Mouse (Mus musculus) retina, postnatal 7 days (tissue): ENCODE measurements at regions not wholly inside any gene's neighbourhood (a gene's known extent, or its start where the extent isn't known, plus 50 kb on each side); places are given as distances from the start of the nearest gene placed in this dataset.

Experiments used
- DNase-seq: peaks from one replicate; pipeline ENCODE4 v3.0.0-alpha.2; 2012; ENCODE audit warnings: low read depth, low spot score

DNA sequence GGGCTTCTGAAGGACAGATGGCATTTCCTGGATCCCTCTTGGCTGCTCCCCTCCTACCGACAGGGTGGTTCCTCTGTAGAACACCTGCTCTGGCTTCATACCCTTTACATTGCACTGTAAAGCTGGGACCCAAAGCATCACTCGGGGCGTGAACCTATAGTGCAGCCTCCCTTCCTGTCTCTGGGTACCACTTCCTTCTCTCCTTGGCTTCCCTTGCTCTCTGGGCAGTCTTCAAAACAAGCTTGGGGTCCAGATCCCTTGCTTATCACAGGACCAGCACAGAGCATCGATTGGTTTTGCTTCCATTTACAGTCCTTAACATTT, 346.4 kb downstream of the Rnf144a start:
- DNase-seq: no peak

DNA sequence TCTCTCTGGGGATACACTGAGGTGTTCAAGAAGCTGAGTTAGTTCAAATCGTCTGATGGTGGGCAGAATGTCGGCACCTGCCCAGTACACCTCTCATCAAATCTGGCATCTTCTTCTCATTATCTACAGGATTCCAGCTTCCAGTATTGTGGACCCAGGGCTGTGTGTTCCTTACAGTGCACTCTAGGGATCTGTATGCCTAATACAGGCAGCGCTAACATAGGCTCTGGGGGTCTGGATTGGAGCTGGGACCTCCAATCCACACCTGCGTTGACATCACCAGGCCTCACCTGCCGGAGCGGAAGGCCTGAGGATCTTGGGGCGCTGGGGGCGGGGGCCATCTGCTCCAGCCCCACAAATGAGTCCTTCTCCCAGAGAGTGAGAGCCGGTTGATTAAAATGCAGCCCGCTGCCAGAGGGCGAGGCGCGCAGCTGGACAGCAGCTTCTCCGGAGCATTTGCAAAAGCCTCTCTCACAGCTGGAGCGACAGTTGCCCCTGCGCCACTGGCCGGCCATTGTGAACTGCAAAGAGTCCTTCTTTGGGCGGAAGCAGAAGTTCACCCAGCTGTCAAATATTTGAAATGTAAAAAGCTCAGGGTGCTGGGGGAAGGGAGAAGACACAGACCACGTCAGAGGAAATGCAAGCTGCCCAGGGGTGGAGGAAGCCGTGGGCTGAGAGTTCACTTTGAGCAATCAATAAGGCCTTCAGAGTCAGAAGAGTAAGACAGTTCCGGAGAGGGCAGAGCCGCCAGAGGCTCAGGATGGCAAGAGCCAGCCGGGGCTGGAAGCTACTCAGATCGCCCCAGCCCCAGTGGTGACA, 347.0 kb downstream of the Rnf144a start:
- no peak for DNase-seq

DNA sequence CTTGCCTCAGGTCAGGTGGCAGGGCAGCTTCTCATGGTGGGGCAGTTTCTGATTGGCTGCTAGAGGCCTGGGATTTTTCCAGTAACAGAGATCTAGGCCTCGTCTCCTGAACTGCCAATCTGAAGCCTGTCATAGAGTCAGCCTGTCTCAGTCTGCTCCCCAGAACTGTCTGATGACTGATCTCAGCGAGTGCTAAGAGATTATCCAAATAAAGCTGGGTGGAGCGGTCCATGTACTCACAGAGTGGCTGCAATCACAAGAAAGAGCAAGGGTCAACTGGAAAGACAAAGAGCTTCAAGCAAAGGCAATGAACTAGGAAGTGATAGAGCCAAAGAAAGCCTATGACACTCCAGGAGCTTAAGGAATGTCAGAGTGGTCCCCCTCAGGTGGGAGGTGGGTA, 354.7 kb downstream of the Rnf144a start:
- no peak for DNase-seq

DNA sequence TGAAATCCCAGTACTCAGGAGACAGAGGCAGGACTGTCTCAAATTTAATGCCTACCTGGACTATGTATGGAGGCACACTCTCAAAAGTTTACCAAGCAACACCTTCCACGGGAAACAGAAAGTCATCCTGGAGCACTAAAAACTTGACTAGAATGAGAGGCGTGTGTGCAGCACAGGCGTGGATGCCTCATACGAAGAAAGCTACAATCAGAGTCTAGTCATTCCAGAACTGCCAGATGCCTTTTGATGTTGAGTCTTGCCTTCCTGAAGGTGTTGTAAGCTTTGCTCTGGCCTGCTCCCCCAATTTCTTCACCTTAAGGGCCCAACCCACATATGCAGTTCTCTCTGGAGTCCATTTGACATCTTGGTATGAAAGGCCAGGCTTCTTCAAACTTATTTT, 356.0 kb downstream of the Rnf144a start:
- DNase-seq: no peak

DNA sequence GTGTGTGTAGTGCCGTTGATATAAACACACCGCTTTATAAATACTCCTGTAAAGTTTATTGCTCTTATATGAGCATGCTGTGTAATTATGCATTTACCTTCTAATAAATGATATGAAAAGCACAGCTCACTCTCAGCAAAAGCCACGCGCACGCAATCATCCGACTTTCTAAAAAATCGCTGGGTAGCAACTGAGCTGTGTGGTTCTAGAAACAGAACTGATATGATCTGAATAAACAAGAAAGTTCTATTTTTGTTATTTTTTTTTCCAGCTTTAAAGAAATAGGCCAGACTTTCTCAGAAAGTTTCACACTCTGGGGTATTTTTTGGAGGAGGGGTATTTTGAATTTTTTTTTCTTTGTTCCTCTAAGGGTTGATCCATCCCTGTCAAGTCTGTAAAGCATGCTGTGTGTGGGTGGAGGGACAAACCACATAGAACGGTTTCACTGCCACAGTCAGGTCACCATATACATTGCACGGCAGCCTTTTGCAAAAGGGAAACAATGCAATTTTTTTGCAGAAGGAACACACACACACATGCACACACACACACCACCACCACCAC, 357.5 kb downstream of the Rnf144a start:
- no peak for DNase-seq

DNA sequence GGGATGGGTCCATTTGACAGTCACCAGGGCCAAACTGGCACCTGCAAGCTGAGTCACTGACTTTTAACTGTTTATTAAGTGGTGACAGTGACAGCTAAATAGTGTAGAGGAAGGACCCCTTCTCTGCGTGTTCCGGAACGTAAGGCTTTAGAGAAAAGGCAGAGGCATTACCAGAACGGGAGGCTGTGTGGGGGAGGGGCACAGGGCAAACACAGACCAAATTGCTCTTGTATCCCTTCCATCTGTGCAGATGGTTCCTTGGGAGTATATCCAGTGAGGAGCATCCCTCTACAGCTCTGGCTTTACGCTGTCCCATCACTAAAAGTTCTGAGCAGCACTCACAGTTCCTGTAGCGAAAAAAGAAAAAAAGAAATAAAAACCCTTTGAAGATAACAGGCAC, 368.1 kb downstream of the Rnf144a start:
- DNase-seq: no peak

DNA sequence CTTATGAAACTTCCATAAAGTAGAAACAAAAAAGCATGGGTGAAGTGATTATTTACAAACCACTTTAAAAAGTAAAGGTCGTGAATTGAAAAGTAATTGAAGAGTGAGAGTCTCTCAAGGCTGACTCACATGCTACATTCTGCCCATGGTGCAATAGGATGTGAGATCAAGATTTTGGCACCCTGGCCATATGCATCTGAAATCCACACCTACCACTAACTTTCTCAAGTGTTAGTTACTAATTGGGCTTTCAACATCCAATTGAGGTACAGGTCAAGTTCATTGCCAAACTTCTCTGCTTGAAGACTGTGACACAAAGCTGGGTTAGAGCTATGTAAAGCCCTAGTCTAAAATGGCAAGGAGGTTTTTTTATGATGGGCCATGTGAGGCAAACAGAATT, 369.7 kb downstream of the Rnf144a start:
- no peak for DNase-seq

DNA sequence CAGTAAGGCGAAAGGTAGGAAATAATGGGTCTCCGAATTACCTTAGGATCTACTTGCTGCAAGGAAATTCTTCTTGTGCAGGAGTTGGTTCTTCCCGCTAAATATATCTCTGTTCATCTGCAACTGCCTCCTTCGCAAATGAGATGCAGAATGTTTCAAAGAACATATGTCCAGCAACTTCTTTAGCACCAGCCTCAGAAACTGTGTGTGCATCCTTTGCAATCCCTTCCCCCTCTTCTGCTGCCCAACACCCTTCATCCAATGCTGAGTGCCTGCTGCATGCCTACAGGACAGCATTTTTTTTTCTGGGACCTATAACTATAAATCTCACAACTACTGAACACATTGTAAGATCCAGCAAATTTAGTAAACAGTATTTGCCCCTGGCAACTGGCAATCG, 402.1 kb downstream of the Rnf144a start:
- DNase-seq: no peak

DNA sequence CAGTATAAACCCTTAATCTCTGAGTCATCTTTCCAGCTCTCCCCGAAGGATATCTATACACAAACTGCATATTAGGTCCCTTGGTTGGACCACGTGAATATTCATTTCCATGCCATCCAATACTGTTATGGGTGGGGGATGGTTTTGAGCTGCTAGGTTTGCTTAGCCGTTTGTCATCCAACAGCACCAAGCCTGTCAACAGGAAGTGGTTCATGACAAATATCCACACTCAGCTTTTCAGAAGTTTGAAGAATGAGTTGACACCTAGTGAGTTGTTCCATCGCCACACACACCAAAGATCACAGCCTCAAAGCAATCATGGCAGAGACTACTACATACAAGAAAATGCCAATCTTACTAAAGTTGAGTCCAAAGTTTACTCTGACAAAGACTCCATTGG, 421.0 kb downstream of the Rnf144a start:
- DNase-seq: no peak

DNA sequence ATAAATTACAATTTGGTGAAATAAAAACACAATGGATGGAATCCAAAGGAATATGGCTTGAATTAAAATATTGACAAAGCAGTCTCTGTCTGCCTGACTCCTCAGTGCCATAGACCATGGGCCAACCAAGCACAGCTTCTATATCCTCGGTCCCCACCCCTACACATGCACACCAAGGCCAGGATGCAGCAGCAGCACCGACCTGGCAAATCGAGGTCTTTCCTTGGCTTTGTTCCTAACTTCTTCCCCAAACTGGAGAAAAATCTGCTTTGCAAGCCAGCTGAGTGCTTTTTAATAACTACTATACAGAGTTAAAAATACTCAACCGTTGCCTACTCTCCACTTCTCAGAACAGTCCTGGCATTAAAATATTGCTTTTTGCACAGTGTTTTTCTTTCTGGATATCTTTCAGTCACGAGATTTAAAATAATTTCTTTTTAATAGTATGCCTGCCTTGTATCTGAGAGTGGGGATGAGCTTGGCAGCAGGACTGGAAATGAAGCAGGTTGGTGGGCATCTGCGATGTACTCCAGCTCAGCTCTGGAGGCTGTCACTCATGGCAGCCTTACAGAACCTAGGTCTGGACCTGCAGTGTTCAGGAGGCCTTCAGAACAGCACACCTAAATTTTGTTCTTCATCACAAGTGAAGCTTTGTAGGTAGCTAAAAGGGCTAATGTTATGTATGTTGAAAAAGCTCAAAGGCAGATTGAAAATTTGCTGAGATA, 423.1 kb downstream of the Rnf144a start:
- no peak for DNase-seq

DNA sequence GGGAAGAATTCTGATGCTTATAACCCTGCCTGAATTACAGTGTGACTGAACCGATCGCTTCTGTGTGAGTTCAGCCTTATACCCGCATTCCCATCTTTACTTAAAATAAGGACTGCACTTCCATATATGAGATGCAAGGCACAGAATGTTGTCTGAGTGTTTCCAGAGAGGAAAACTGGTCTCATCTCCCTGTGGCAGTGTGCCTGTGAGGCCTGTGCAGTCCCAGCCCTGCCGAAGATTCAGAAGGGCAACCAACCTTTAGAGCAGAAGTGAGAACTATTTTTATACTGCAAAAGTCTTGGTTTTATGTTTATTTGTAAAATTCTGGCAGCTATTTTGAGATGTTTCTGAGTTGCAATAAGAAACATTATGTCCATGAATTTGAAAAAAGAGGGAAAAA, 432.5 kb downstream of the Rnf144a start:
- no peak for DNase-seq

DNA sequence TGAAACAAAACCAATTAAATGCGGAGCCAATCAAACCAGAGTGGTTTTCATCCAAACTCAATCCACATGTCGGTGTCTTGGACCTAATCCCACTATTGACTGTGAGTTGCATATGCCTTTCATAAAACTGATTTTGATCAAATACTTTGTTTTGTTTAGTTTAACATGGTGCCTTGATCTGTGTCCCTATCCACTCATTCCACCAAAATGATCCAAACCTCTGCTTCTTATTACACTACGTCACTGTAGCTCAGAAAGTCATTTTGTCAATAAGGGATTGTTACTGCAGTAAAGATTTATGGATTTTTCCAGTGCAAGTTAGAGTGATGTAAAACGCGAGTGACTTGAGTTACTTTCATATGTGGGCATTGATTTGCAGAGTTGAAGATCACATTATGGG, 436.7 kb downstream of the Rnf144a start:
- no peak for DNase-seq

DNA sequence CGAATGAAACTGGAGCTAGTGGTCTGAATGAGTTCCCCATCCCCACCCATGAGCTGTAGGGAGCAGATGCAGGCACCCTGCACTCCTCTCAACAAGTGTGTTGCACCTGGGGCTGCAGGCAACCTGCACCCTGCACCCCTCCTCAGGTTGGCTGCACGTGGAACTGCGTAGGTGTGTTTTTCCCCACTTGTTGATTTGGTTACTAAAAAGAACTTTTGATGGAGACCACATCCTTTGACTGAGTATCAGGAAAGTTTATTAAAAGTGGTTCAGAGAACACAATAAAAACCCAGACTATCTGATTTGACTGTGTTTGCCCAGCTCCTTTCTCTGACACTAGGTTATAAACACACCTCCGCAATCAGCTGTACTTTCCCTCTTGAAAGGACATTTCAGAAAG, 456.5 kb downstream of the Rnf144a start:
- DNase-seq: no peak

DNA sequence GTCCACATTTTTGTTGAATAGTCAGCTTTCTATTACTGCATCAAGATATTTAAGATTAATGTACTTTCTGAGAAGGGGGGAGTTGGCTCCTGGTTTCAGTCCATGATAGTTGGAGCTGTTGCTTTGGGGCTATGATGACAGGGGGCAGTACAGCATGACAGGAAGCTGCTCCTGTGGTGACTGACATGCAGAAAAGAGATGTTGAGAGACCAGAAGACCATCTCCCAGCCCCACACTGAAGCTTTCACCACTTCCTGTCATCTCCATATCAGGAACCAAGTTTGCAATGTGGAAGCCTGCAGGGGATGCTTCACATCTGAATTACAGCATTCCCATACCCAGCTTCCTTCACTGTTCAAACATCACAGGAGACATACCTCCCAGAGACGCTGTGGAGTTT, 457.5 kb downstream of the Rnf144a start:
- no peak for DNase-seq

DNA sequence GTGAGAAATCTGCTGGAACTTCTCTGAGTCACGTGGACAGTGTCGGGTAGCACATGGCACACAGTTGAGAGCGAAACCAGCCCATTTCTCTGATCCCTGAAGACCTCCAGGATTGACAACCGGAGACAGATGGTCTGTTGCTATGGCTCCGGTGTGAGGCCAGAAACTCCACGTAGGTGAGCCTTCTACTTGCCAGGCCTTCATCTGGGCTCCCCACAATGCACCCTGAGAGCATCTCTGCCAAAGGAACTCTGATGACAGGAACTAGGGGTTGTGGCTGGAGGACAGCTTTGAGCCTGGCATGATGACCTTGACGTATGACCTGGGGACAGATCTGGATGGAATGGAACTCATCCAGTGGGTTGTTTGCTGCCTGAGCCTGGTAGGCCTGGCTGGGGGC, 467.9 kb downstream of the Rnf144a start:
- DNase-seq: no peak

DNA sequence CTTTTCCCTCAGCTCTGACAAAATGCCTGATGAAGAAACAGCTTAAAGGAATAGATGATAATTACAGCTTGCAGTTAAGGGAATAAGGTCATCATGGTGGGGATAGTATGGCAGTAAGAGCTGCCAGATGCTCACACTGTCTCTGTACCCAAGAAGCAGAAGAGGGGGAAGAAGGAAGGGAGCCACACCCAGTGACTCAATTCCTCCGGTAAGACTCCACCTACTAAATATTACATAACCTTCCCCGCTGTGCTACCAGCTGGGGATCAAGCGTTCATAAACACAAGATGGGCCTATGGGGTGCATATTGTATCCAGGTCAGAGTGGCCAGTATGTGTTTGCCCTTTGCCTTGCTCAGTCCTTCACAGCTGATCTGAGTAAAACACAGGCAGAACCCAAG, 468.9 kb downstream of the Rnf144a start:
- no peak for DNase-seq

DNA sequence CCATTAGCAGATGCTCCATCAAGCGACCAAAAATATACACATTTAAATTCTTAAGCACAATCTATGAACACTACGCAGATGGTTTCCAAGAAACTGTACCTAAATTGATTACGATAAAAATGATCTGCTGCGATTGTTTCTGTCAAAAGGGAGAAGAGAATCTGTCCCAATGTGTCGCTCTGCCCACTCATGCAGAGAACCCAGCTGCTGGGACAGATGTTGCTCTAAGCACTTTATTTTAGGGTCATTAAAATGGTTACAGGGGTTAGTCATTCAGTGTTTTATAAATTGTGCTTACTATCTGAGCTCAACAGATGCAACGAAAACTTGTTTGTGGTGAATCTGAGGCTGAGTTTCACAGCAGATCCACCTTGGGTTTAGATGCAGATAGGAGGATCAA, 476.2 kb downstream of the Rnf144a start:
- no peak for DNase-seq

DNA sequence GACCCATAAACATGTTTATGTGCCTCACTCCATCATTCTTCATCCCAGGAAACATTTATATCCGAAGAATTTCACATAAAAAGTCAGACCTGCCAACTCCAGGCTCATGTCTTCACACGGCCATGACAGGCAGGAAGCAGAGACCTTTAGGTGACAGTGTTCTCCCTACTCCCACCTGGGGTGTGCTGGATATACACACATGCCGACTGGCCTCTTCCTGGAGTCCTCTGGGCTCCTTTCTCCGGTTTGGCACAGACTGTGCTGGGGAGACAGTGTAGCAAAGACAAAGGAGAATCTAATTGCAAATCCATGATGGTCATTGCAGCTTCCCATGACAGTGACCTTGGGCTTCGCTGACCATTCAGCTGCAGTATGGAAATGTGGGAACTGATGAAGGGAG, 480.1 kb downstream of the Rnf144a start:
- DNase-seq: no peak

DNA sequence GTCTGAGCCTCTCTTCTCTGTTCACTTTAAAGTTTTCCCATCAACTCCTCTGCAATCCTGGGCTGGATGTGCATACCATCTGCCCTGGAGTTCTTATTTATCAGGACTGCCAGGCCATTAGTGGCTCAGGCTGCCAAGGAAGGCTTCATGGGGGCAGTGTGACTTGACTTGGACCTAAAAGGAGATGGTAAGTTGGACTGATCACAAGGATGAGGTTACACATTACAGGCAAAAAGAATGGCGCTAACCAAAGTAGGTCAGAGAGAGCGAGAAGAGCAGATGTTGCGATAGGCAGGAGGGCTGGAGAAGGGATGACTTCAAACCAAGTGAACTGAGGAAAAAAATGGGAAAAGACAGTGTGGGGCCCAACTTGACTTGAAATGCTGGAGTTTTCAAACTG, 480.5 kb downstream of the Rnf144a start:
- no peak for DNase-seq

DNA sequence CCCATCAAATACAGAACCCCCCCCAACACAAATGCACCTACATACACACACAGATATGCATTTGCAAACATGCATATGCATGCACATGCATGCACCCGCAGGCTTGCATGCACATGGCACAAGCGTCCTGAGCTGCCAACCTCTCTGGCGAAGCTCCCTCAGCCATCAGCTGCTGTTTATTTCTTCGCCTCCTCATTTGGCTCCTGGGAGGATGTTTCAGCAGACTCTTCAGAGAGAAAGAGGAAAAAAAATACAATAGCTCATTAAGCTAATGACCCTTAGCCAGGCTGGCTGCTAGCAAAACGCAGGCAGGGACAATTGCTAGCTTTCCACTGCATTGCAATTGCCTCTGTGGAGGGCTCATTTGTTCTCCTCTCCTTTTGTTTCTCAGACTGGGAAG, 488.7 kb downstream of the Rnf144a start:
- DNase-seq: no peak

DNA sequence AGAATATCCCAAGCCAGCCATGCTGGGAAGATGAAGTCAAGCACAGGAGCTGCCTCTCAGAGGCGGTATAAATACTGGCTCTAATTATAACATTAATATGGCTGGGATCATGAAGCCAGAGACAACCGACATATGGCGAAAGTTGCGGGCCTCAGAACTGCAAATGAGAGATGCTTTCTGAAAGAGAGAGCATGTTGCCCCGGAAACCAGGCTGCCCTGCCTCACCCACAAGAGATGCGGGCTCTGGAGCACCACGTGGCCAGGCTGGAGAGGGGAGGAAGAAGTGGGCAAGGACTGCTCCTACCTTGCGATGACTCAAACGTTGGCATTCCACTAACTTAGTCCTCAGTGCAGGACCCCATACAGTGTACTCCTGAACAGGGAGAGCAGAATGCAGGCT, 490.5 kb downstream of the Rnf144a start:
- DNase-seq: no peak

DNA sequence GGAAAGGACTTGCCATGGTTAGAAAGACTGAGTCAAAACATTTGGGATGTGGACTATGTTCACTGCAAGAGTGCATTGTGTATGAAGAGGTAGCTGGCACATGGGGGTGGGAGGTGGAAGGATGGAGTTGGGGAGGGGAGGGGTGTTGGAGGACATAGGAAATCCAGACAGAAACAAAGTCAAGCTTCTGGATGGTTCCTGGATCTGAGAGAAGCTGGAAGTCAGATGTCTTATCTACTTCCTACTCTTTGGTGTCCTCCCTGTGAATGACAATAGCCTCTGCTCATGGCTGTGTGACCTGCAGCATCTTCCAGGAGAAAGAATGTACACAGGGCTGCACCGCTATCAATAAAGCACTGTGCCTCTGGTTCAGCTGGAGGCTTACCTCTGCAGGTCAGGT, 491.3 kb downstream of the Rnf144a start:
- no peak for DNase-seq

DNA sequence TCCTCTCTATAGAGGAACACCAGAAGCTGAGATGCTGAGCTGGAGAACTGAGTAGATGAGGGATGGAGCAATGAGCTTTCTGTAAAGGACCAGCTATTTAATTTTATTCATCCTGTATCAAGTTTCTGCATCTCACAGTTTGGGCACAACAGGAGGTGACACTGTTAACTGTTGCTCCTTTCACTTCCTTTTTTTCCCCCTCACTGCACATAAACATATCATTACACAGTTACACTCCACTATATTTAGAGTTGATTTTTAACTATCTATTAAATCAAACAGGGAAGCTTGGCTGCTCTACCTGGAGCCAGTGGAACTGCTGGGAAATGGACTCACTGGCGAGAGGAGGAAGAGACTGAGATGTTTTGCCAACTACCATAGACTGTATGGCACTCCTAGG, 509.4 kb downstream of the Rnf144a start:
- DNase-seq: no peak
